Mouse (Mus musculus): Measurements from ENCODE around the gene Mrgprb2.

The Mrgprb2 gene

GRCm38 (mm10) chr7:48557986-48558385 is at the start of gene Mrgprb2:
Mrgprb2 (minus strand) TSS chr7:48558086.
- DNase-seq (ENCODE audit: low read depth, low spot score) = no peak

Measured in WW6 (cell line).